Mouse (Mus musculus) thymus, adult 2 months (tissue): ENCODE measurements at regions not wholly inside any gene's neighbourhood (a gene's known extent, or its start where the extent isn't known, plus 50 kb on each side); places are given as distances from the start of the nearest gene placed in this dataset.

Experiments
- CTCF ChIP-seq: fragments of 200-500 bp; IDR thresholded peaks from 2 replicates; pipeline ENCODE4 v1.5.1; 2012; ENCODE audit warnings: mild to moderate bottlenecking, control low read depth, low read length, moderate library complexity, borderline replicate concordance; ENCODE audit not compliant: control insufficient read depth, poor library complexity, insufficient read depth; ENCODE audit errors: extremely low read depth
- POLR2A ChIP-seq: fragments of 200-500 bp; IDR thresholded peaks from 2 replicates; pipeline ENCODE4 v1.6.1; 2012; ENCODE audit warnings: mild to moderate bottlenecking, low read length, control low read depth, moderate library complexity; ENCODE audit not compliant: control insufficient read depth, poor library complexity, insufficient read depth; ENCODE audit errors: extremely low read depth

DNA sequence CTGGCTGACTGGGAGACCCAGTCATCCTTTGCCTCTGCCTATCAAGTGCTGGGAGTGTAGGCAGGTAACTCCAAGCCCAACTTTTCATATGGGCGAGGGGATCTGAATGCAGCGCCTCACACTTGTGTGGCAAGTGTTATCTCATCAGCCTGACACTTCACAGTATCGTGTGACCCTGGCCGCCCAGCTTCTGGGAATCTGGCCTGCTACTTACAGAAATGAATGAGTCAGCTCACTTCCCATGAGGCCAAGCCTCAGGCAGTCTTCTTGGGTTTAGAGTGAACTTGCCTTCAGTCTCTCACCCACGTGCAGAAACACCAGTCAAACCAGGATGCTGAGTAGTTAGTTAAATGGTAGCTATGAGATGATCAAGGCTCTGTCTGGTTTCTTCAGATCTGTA is 156.5 kb downstream of the En1 start:
- TF ChIP-seq POLR2A (no peak), CTCF (no peak)
